Mouse (Mus musculus): ENCODE data around the gene Mtch1.

- TF ChIP-seq GATA1 (IDR thresholded peaks at IDR 0.05; ENCODE audit: borderline replicate concordance, low read length) (no peak), FLI1 (IDR thresholded peaks at IDR 0.05; ENCODE audit: low read length) (no peak)
Measured at GRCm38 (mm10) chr17:29303087-29303486, 44.6 kb downstream of the Mtch1 start.

Data from megakaryocyte, embryonic 14.5 days (primary cell).